Mouse (Mus musculus): ENCODE data around the gene Gbf1. TPM values are rescaled to one million over a fixed set of nuclear protein-coding genes. Genes with fewer than 3 reads are reported as not detected.

Gbf1 gene
- polyA plus RNA-seq, 1 experiment, result 457 TPM

DNA sequence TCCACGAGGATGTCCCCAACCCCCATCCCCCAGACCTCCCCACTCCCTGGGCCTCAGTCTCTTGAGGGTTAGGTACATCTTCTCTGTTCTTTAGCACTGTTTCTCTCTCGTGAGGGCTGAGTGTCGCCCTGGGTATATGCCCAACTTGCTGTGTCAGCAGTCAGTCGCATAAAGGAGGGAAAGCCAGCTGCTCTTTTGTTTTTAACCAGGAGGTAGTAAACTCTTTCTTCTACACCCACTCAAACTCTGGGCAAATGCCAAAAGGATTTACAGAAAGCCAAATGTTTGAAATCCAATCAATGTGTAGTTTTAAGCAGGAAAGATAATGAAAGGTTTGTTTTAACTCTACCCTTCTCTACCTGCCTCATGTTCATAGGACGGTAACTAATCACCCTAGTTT is 24.7 kb downstream of the Gbf1 start:
- Histone ChIP-seq H3K4me3 (replicated peaks) (no peak overlapping the region), H3K27me3 (replicated peaks) (no peaks in the 10 kb centered on the region), H3K36me3 (replicated peaks; ENCODE audit: low read length) (peaks cover 33% of the 10 kb centered on the region), H3K9me3 (no peaks in the 10 kb centered on the region), H3K4me1 (peaks cover 3% of the 10 kb centered on the region; the same call in 1 of the 2 replicates)
- no peak for TF ChIP-seq FLI1 (IDR thresholded peaks at IDR 0.05; ENCODE audit: low read length)
- TF ChIP-seq GATA1 (IDR thresholded peaks at IDR 0.05; ENCODE audit: borderline replicate concordance, low read length), result no peak

DNA sequence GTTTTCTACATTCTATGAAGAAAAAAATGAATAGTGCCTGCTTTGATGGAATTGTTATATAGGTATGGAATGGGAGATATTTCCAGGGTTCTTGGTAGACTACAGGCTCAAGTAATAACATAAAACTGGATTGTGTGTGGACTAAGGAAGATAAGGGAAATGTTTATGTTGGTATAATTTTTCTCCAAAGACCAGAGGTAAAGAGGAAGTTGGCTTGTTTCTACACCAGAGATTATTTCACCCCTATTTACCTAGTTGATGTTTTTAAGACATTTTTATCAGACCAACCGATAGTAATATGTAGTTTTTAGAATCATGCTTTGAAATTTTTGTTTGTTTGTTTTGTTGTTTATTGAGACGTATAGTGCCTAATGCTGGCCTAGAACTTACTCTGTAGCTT is 28.0 kb downstream of the Gbf1 start:
- H3K4me3 ChIP-seq (replicated peaks), result no peak overlapping the region
- no peaks in the 10 kb centered on the region for H3K27me3 ChIP-seq (replicated peaks)
- H3K9me3 ChIP-seq, result no peaks in the 10 kb centered on the region
- H3K4me1 ChIP-seq, result peaks cover 7% of the 10 kb centered on the region; the same call in 1 of the 2 replicates
- TF ChIP-seq FLI1 (IDR thresholded peaks at IDR 0.05; ENCODE audit: low read length) (no peak), GATA1 (IDR thresholded peaks at IDR 0.05; ENCODE audit: borderline replicate concordance, low read length) (no peak)
- H3K36me3 ChIP-seq (replicated peaks; ENCODE audit: low read length), result peaks cover 22% of the 10 kb centered on the region

DNA sequence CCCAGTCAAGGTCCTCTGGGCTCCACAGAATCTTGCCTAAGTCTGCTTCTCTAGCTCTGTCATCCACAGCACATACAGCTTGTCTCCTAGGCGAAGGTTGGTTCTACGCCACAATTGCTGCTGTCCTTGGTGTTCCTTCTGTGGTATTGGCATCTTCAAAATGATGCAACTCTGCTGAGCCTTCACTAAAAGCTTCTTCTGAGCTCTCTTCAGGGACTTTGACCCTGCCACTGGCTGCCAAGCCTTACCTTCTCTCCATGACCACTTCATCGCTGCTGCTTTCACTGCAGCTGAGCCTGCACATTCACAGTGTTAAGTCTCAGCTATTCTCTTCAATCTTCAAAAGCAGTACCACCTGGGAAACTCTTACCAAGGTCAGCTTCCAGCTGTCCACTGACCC is 29.9 kb downstream of the Gbf1 start:
- H3K4me3 ChIP-seq (replicated peaks), result no peak overlapping the region
- peaks cover 25% of the 10 kb centered on the region for H3K4me1 ChIP-seq
- H3K9me3 ChIP-seq, result no peaks in the 10 kb centered on the region
- TF ChIP-seq FLI1 (IDR thresholded peaks at IDR 0.05; ENCODE audit: low read length) (no peak), GATA1 (IDR thresholded peaks at IDR 0.05; ENCODE audit: borderline replicate concordance, low read length) (no peak)
- H3K36me3 ChIP-seq (replicated peaks; ENCODE audit: low read length), result peaks cover 18% of the 10 kb centered on the region
- H3K27me3 ChIP-seq (replicated peaks), result no peaks in the 10 kb centered on the region

DNA sequence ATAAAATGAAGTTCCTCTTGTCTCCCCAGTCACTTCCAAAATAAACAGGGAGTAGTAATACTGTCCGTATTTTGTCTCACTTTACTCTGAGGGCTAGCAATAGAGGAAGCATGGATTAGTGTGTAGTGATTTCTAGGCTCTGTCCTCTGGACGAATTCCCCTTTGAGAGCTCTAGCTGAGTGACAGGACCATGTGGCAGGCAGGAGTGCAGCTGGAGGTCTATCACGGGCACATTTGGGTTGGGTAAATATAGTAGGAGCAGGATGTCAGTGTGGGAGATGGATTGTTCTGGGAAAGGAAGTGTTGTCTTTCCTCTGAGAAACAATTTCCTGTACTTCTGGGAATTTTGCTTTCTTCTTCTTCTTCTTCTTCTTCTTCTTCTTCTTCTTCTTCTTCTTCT is 34.3 kb downstream of the Gbf1 start:
- H3K9me3 ChIP-seq, result no peaks in the 10 kb centered on the region
- H3K4me1 ChIP-seq, result peaks cover 35% of the 10 kb centered on the region
- TF ChIP-seq GATA1 (IDR thresholded peaks at IDR 0.05; ENCODE audit: borderline replicate concordance, low read length) (no peak), FLI1 (IDR thresholded peaks at IDR 0.05; ENCODE audit: low read length) (no peak)
- no peaks in the 10 kb centered on the region for H3K27me3 ChIP-seq (replicated peaks)
- peak overlapping the region; percentile 9 for H3K4me3 ChIP-seq (replicated peaks)
- peaks cover 14% of the 10 kb centered on the region for H3K36me3 ChIP-seq (replicated peaks; ENCODE audit: low read length)

DNA sequence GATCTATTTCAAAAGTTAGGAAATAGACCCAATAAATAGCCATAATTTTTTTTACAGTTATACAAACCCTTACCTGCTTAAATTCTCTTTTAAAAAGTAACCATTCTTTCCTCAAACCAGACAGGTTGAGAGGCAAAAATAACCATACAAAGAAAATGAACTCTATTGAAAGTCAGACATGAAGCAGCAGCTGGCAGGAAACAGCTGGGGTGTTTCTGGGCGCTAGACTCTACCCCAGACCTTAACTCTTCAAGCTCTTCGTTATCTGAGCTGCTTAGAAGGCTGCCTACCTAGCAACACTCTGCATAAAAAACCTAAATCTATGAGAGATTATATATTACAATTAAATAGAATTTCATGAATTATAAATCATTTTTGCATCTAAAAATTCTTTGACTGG is 34.9 kb downstream of the Gbf1 start:
- Histone ChIP-seq H3K4me3 (replicated peaks) (no peak overlapping the region), H3K4me1 (peaks cover 38% of the 10 kb centered on the region), H3K9me3 (no peaks in the 10 kb centered on the region), H3K27me3 (replicated peaks) (no peaks in the 10 kb centered on the region), H3K36me3 (replicated peaks; ENCODE audit: low read length) (peaks cover 14% of the 10 kb centered on the region)
- TF ChIP-seq FLI1 (IDR thresholded peaks at IDR 0.05; ENCODE audit: low read length) (no peak), GATA1 (IDR thresholded peaks at IDR 0.05; ENCODE audit: borderline replicate concordance, low read length) (no peak)

DNA sequence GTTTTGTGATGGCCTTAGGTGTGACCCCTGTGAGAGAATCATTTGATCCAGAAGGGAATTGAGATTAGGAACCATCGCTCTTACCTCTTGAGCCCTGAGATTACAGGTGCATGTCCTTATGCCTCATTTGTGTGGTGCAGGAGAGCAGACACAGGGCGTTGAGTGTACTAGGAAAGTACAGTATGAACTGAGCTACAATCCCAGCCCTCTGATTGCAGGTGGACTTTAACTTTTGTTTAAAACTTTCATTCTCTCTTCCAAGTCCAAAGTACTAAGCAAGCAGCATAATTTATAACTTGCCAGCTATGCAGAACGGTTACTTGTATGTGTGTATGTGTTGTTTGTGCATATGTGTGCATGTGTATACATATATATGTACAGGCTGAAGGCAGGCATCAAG is 46.0 kb downstream of the Gbf1 start:
- TF ChIP-seq FLI1 (IDR thresholded peaks at IDR 0.05; ENCODE audit: low read length), result no peak
- TF ChIP-seq GATA1 (IDR thresholded peaks at IDR 0.05; ENCODE audit: borderline replicate concordance, low read length), result no peak
- peaks cover 6% of the 10 kb centered on the region for H3K36me3 ChIP-seq (replicated peaks; ENCODE audit: low read length)
- H3K4me3 ChIP-seq (replicated peaks), result no peak overlapping the region
- H3K9me3 ChIP-seq, result no peaks in the 10 kb centered on the region
- no peaks in the 10 kb centered on the region for H3K27me3 ChIP-seq (replicated peaks)
- peaks cover 14% of the 10 kb centered on the region for H3K4me1 ChIP-seq

DNA sequence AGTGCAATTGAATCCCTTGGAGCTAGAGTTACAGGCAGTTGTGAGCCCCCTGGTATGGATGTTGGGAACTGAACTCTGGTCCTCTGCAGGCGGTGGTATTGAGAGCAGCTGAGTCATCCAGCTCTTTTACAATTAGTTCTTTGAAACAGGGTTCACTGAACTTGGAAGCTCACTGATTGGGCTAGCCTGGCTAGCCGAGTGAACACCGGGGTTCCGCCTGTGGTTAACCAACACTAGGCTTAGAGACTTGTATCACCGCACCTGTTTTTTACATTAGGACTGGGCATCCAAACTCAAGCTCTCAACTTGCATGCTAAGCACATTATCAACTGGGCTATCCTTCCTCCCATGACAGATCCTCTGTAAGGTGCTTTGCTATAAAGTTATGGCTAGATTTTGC is 46.6 kb downstream of the Gbf1 start:
- no peaks in the 10 kb centered on the region for H3K27me3 ChIP-seq (replicated peaks)
- H3K4me3 ChIP-seq (replicated peaks), result no peak overlapping the region
- TF ChIP-seq GATA1 (IDR thresholded peaks at IDR 0.05; ENCODE audit: borderline replicate concordance, low read length) (no peak), FLI1 (IDR thresholded peaks at IDR 0.05; ENCODE audit: low read length) (no peak)

DNA sequence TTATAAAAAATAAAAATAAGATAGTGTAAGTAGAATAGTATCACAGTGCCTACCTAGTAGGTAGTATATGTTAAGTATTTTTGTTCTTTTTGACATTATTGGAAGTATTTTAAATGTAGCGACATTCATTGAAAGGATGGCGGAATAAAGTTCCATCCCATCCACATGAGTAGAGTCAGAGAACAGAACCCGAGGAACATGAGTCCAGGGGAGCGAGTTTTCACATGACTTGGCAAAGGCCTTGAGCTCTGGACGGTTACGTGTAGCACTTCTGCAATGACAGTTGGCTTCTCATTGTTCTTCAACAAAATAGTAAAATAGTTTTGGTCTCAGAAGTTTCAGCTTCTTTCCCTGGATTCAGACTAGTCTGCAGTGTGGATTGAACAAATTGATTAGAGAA is 51.9 kb downstream of the Gbf1 start:
- Histone ChIP-seq H3K27me3 (replicated peaks) (no peaks in the 10 kb centered on the region), H3K36me3 (replicated peaks; ENCODE audit: low read length) (no peaks in the 10 kb centered on the region), H3K9me3 (no peaks in the 10 kb centered on the region), H3K4me3 (replicated peaks) (no peak overlapping the region), H3K4me1 (no peaks in the 10 kb centered on the region)
- no peak for TF ChIP-seq FLI1 (IDR thresholded peaks at IDR 0.05; ENCODE audit: low read length)
- no peak for TF ChIP-seq GATA1 (IDR thresholded peaks at IDR 0.05; ENCODE audit: borderline replicate concordance, low read length)

More for the DNA sequence above, 46.6 kb downstream of the Gbf1 start:
- Histone ChIP-seq H3K36me3 (replicated peaks; ENCODE audit: low read length) (peaks cover 2% of the 10 kb centered on the region), H3K9me3 (no peaks in the 10 kb centered on the region), H3K4me1 (peaks cover 14% of the 10 kb centered on the region)

DNA sequence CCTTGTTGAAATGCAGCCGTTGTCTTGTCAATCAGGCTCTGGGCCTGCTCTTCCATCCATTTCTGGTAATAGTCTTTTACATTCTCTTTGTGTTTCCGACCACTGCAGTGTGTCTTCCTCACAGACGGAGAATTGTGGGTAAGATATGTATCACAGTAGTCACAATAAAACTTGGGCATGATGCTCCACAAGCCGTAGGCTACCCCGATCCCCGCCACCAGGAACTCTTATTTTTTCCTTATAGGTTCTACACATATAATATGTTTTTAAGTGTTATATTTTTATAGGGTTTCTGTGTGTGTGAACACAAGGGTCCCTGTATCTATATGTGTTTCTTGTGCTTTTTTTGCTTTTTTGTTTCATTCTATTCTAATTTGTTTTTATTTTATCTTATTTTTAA is 53.4 kb downstream of the Gbf1 start:
- Histone ChIP-seq H3K27me3 (replicated peaks) (no peaks in the 10 kb centered on the region), H3K4me3 (replicated peaks) (no peak overlapping the region), H3K4me1 (no peaks in the 10 kb centered on the region), H3K9me3 (no peaks in the 10 kb centered on the region), H3K36me3 (replicated peaks; ENCODE audit: low read length) (no peaks in the 10 kb centered on the region)
- TF ChIP-seq FLI1 (IDR thresholded peaks at IDR 0.05; ENCODE audit: low read length) (no peak), GATA1 (IDR thresholded peaks at IDR 0.05; ENCODE audit: borderline replicate concordance, low read length) (no peak)

DNA sequence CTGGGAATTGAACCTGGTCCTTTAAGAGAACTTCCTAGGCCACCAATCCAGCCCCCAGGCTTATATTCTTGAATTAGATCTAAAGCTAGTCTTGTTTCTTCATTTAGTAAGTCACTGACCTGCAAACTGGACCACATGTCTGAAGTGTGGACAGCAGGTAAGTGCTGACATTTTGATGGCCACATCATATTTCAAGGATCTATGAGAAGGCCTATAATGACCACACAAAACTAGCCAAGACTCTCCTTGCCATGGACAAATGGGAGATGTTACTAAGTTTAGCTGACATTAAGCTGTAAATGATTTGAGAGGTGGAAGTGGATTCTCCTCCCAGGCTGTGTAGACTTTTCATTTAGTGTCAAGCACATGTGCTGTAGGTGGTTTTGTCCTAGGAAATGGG is 58.6 kb downstream of the Gbf1 start:
- TF ChIP-seq GATA1 (IDR thresholded peaks at IDR 0.05; ENCODE audit: borderline replicate concordance, low read length) (no peak), FLI1 (IDR thresholded peaks at IDR 0.05; ENCODE audit: low read length) (no peak)
- no peaks in the 10 kb centered on the region for H3K36me3 ChIP-seq (replicated peaks; ENCODE audit: low read length)
- no peaks in the 10 kb centered on the region for H3K27me3 ChIP-seq (replicated peaks)
- H3K4me1 ChIP-seq, result peaks cover 18% of the 10 kb centered on the region
- H3K4me3 ChIP-seq (replicated peaks), result no peak overlapping the region
- H3K9me3 ChIP-seq, result no peaks in the 10 kb centered on the region

DNA sequence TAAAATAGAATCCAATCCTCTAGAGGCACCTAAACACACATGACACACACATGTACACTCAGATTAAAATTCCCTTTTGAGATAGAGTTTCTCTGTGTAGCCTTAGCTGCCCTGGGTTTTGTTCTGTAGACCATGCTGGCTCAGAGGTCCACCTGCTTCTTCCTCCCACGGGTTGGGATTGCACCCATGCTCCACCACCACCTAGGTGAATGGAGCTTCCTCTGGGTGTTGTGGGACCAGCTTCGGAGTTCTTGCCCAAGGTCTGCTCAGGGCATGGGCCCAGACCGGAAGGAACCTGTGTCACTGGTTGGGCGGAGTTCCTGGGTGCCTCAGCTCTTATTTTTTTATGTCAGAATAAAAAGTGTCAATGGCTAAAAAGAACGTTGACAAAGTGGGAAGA is 62.2 kb downstream of the Gbf1 start:
- Histone ChIP-seq H3K9me3 (no peaks in the 10 kb centered on the region), H3K4me1 (peaks cover 18% of the 10 kb centered on the region)
- TF ChIP-seq GATA1 (IDR thresholded peaks at IDR 0.05; ENCODE audit: borderline replicate concordance, low read length) (no peak), FLI1 (IDR thresholded peaks at IDR 0.05; ENCODE audit: low read length) (no peak)

More for the DNA sequence above, 62.2 kb downstream of the Gbf1 start:
- no peak overlapping the region for H3K4me3 ChIP-seq (replicated peaks)
- no peaks in the 10 kb centered on the region for H3K36me3 ChIP-seq (replicated peaks; ENCODE audit: low read length)
- no peaks in the 10 kb centered on the region for H3K27me3 ChIP-seq (replicated peaks)

Measured in megakaryocyte, embryonic 14.5 days (primary cell).